Mouse (Mus musculus) kidney, embryonic 15.5 days (tissue): ENCODE results near the gene Pitx2. TPM values are rescaled to one million over a fixed set of nuclear protein-coding genes. Genes with fewer than 3 reads are reported as not detected.

ENCODE experiments used
- ATAC-seq: fragments of 200-750 bp; cut with Nextera tagmentation; replicated peaks from 2 replicates; pipeline ENCODE4 v1.8.0; 2017; ENCODE audit warnings: moderate TSS enrichment; ENCODE audit not compliant: low FRiP score
- H3K27ac ChIP-seq: fragments of 300-500 bp; sonication (generic); 2 replicates; pipeline ENCODE4 v1.5.1; 2015; ENCODE audit warnings: mild to moderate bottlenecking, inconsistent platforms
- H3K27me3 ChIP-seq: fragments of 300-500 bp; sonication (generic); 2 replicates; pipeline ENCODE4 v1.6.1; 2015; ENCODE audit warnings: inconsistent platforms
- H3K36me3 ChIP-seq: fragments of 300-500 bp; sonication (generic); 2 replicates; pipeline ENCODE4 v1.6.1; 2015; ENCODE audit warnings: inconsistent platforms
- H3K4me1 ChIP-seq: fragments of 300-500 bp; sonication (generic); 2 replicates; pipeline ENCODE4 v1.6.1; 2015; ENCODE audit warnings: inconsistent platforms
- H3K4me2 ChIP-seq: fragments of 300-500 bp; sonication (generic); 2 replicates; pipeline ENCODE4 v1.6.1; 2015; ENCODE audit warnings: moderate library complexity, mild to moderate bottlenecking, inconsistent platforms
- H3K4me3 ChIP-seq: fragments of 300-500 bp; sonication (generic); replicated peaks from 2 replicates; pipeline ENCODE4 v1.5.1; 2015; ENCODE audit warnings: mild to moderate bottlenecking, inconsistent platforms
- H3K9ac ChIP-seq: fragments of 300-500 bp; sonication (generic); 2 replicates; pipeline ENCODE4 v1.6.1; 2015; ENCODE audit warnings: mild to moderate bottlenecking, inconsistent platforms
- H3K9me3 ChIP-seq: fragments of 300-500 bp; sonication (generic); replicated peaks from 2 replicates; pipeline ENCODE4 v1.6.1; 2016; ENCODE audit warnings: inconsistent platforms
- WGBS: fragments of 180-500 bp; shearing (Covaris S2); methylation state at CpG from one replicate; pipeline ENCODE4 v1.1.7; 2015; ENCODE audit warnings: mixed read lengths; 5-methylcytosine and 5-hydroxymethylcytosine counted together
- polyA plus RNA-seq: library from polyadenylated mRNA; unstranded; fragments of >200 nt; fragmentation: Nextera tagmentation; extraction: Ambion mirVana; gene quantifications from 2 replicates; pipeline ENCODE4 v1.2.1, GENCODE M21; 2015

Pitx2 gene
- polyA plus RNA-seq, 1 experiment from 2014 or later = 9.8 TPM

DNA sequence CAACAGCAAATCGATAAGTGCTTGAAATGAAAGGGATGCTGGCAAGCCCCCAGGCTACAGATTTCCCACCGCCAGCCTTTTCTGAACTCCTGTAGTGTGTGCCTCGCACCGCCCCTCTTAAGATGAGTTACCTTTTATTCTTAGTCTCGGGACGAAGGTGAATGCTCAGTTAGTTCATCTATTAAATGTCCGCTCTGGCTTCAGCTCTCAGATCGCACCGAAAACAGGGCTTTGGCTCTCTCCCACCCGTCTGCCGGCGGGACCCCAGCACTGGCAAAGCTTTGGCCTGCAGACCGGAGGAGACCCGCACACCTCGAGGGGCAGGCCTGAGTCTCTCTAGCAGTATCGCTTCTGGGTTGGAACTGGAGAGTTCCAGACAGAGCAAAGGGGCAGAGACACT is 4.6 kb upstream of the Pitx2 start:
- ATAC-seq = no peak
- H3K9me3 ChIP-seq = no peaks in the 10 kb centered on the region
- under 1% methylated on average over 16 of the region's 16 CpGs for WGBS

GRCm38 (mm10) chr3:129195816-129196549 is 3.7 kb upstream of the Pitx2 start:
- Histone ChIP-seq H3K4me3 (no peak overlapping the region), H3K9ac (no peak overlapping the region), H3K4me2 (no peak overlapping the region), H3K27me3 (peaks cover 89% of the 10 kb centered on the region), H3K36me3 (no peaks in the 10 kb centered on the region), H3K9me3 (no peaks in the 10 kb centered on the region), H3K27ac (no peak overlapping the region), H3K4me1 (peaks cover 19% of the 10 kb centered on the region)
- ATAC-seq = no peak
- 2% methylated on average over 12 of the region's 12 CpGs for WGBS

More for the DNA sequence above, 4.6 kb upstream of the Pitx2 start:
- Histone ChIP-seq H3K4me2 (no peak overlapping the region), H3K4me1 (peaks cover 18% of the 10 kb centered on the region), H3K36me3 (no peaks in the 10 kb centered on the region), H3K4me3 (no peak overlapping the region), H3K9ac (no peak overlapping the region), H3K27me3 (peaks cover 91% of the 10 kb centered on the region), H3K27ac (no peak overlapping the region)

DNA sequence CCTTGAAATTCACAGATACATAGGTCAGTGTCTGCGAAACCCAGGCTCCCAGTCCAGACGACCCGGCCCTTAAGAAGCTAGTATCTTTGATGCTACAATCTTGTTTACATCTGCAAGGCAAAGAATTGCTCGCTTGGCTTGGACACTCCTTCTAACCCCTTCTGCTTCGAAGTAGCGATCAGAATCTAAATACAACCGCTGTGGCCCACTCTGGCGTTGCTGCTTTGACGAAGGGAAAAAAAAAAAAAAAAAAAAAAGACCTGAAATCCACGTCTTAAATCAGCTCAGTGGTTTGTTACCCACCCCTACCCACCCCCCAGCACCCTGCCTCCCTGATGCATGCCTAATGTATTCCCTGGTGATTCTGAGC is 3.1 kb upstream of the Pitx2 start:
- Histone ChIP-seq H3K27ac (no peak overlapping the region), H3K4me2 (no peak overlapping the region), H3K9me3 (no peaks in the 10 kb centered on the region), H3K36me3 (no peaks in the 10 kb centered on the region), H3K4me3 (no peak overlapping the region), H3K9ac (no peak overlapping the region), H3K4me1 (peaks cover 19% of the 10 kb centered on the region), H3K27me3 (peaks cover 91% of the 10 kb centered on the region)
- ATAC-seq = no peak
- WGBS = 3% methylated on average over 10 of the region's 10 CpGs

- Histone ChIP-seq H3K4me2 (no peak overlapping the region), H3K4me1 (peaks cover 19% of the 10 kb centered on the region), H3K9me3 (no peaks in the 10 kb centered on the region), H3K27ac (no peak overlapping the region), H3K27me3 (peaks cover 91% of the 10 kb centered on the region), H3K36me3 (no peaks in the 10 kb centered on the region), H3K4me3 (no peak overlapping the region), H3K9ac (no peak overlapping the region)
- WGBS = under 1% methylated on average over 13 of the region's 13 CpGs
- no peak for ATAC-seq
These were observed 2.6 kb upstream of the Pitx2 start for GRCm38 (mm10) chr3:129197035-129197434.

DNA sequence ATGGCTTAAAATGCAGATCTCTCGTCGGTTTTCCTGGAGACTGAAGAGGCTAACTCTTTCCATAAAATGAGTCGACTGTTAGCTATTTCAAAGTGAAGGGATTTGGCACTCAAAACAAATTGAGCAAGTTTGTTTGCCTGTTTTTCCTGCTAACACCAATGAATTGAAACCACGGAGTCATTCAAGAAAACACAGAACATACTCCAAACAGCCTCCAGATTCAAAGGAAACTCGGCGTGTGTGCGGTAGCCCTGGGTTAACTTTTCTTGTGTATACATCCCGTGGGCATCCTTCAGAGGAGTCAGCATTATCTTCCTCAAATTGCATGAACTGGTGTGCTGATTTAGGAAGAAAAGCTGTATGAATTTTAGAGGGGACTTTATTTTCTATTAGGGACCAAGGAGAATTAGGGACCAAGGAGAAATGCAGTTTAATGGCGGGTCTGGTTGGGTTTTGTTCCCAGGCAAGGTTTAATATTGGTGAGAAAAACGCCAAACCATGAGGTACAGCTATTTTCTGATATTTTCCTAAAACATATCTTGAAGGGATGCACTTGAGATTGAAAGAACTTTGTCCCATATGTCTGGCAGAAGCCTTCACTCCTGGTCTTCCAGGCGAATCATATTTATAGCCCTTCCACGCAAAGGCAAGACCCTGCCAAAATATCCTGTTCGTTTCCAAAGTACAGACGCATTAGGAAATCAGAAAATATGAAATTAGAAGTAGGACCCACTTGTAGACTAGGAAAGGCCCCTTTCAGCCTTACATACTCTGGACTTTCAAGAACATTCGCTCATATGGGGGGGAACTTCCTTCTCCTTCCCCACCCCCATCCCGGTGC is 1.7 kb upstream of the Pitx2 start:
- H3K27me3 ChIP-seq = peaks cover 91% of the 10 kb centered on the region
- H3K27ac ChIP-seq = no peak overlapping the region
- no peak for ATAC-seq
- H3K4me2 ChIP-seq = no peak overlapping the region
- peaks cover 21% of the 10 kb centered on the region for H3K4me1 ChIP-seq
- 1% methylated on average over 16 of the region's 16 CpGs for WGBS
- H3K36me3 ChIP-seq = no peaks in the 10 kb centered on the region
- H3K4me3 ChIP-seq = no peak overlapping the region
- H3K9ac ChIP-seq = no peak overlapping the region
- H3K9me3 ChIP-seq = no peaks in the 10 kb centered on the region

DNA sequence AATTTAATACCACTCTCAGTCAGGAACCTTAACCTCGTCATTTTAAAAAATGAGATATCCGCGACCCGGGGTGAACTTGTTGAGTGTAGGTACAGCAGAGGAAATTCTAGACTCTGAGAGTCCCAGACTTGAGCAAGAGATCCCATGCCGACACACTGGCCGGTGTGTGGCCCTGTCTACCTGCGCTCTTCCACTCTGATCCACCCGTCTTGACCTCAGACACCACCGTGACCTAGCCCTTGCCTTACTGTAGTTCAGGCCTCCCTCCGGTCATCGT is 1.1 kb upstream of the Pitx2 start:
- peaks cover 91% of the 10 kb centered on the region for H3K27me3 ChIP-seq
- WGBS = 2% methylated on average over 11 of the region's 11 CpGs
- no peak overlapping the region for H3K9ac ChIP-seq
- no peak for ATAC-seq
- no peak overlapping the region for H3K4me3 ChIP-seq
- H3K27ac ChIP-seq = no peak overlapping the region
- peaks cover 26% of the 10 kb centered on the region for H3K4me1 ChIP-seq
- H3K36me3 ChIP-seq = no peaks in the 10 kb centered on the region
- no peaks in the 10 kb centered on the region for H3K9me3 ChIP-seq
- H3K4me2 ChIP-seq = no peak overlapping the region

- ATAC-seq = no peak; the same call in 1 of the 2 replicates
- peaks cover 32% of the 10 kb centered on the region for H3K4me1 ChIP-seq
- H3K9me3 ChIP-seq = no peaks in the 10 kb centered on the region
- peak overlapping the region; percentile 68 for H3K4me2 ChIP-seq
- H3K27ac ChIP-seq = no peak overlapping the region
- peak overlapping the region; percentile 41 for H3K4me3 ChIP-seq
- H3K27me3 ChIP-seq = peaks cover 94% of the 10 kb centered on the region
- H3K36me3 ChIP-seq = no peaks in the 10 kb centered on the region
- H3K9ac ChIP-seq = no peak overlapping the region
- WGBS = 2% methylated on average over 16 of the region's 16 CpGs
These were observed 494 bp upstream of the Pitx2 start for GRCm38 (mm10) chr3:129199160-129199608.

- WGBS = 2% methylated on average over 9 of the region's 9 CpGs
- Histone ChIP-seq H3K27me3 (peaks cover 95% of the 10 kb centered on the region), H3K4me3 (no peak overlapping the region)
These were observed 818 bp downstream of the Pitx2 start for GRCm38 (mm10) chr3:129200501-129200890.

GRCm38 (mm10) chr3:129201156-129201555 is 1.5 kb downstream of the Pitx2 start:
- H3K36me3 ChIP-seq = no peaks in the 10 kb centered on the region
- under 1% methylated on average over 3 of the region's 3 CpGs for WGBS
- peaks cover 37% of the 10 kb centered on the region for H3K4me1 ChIP-seq
- no peak overlapping the region for H3K4me3 ChIP-seq
- no peak for ATAC-seq
- H3K9ac ChIP-seq = no peak overlapping the region
- no peak overlapping the region for H3K4me2 ChIP-seq
- no peaks in the 10 kb centered on the region for H3K9me3 ChIP-seq
- no peak overlapping the region for H3K27ac ChIP-seq
- H3K27me3 ChIP-seq = peaks cover 96% of the 10 kb centered on the region

More at GRCm38 (mm10) chr3:129200501-129200890, 818 bp downstream of the Pitx2 start:
- ATAC-seq = no peak
- Histone ChIP-seq H3K4me2 (peak overlapping the region; percentile 68; the same call in 1 of the 2 replicates), H3K9me3 (no peaks in the 10 kb centered on the region), H3K36me3 (no peaks in the 10 kb centered on the region), H3K27ac (no peak overlapping the region), H3K9ac (no peak overlapping the region), H3K4me1 (peaks cover 37% of the 10 kb centered on the region)

DNA sequence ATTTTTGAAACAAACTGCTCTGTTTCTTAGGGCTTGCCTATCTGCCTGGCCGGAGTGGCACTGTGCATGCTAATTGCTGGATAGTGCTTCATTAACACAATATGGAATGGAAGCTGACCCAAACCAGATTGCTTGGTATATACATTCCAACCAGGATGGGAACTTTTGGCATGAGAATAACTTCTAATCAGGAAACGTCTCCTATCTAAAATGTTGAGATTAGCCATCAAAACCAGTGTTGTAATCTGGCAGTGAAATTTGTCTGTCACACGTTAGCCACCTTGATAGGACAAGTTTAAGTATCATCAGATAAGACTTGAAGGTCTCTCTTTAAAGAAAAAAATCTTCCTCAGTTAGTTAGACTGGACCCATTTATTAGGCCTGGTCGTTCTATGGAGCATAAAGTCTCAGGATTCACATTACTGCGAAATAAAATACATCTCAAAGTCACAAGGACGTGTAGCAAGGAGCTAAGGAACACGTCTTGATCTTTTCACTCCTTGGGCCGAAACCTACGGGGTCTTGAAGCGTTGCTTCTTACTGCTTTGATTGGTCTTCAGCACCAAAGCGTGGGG is 2.1 kb downstream of the Pitx2 start:
- 3% methylated on average over 11 of the region's 11 CpGs for WGBS
- peaks cover 94% of the 10 kb centered on the region for H3K27me3 ChIP-seq
- no peak overlapping the region for H3K4me3 ChIP-seq
- H3K36me3 ChIP-seq = no peaks in the 10 kb centered on the region
- no peak overlapping the region for H3K4me2 ChIP-seq
- no peaks in the 10 kb centered on the region for H3K9me3 ChIP-seq
- H3K27ac ChIP-seq = no peak overlapping the region
- no peak overlapping the region for H3K9ac ChIP-seq
- ATAC-seq = no peak
- H3K4me1 ChIP-seq = peaks cover 37% of the 10 kb centered on the region

DNA sequence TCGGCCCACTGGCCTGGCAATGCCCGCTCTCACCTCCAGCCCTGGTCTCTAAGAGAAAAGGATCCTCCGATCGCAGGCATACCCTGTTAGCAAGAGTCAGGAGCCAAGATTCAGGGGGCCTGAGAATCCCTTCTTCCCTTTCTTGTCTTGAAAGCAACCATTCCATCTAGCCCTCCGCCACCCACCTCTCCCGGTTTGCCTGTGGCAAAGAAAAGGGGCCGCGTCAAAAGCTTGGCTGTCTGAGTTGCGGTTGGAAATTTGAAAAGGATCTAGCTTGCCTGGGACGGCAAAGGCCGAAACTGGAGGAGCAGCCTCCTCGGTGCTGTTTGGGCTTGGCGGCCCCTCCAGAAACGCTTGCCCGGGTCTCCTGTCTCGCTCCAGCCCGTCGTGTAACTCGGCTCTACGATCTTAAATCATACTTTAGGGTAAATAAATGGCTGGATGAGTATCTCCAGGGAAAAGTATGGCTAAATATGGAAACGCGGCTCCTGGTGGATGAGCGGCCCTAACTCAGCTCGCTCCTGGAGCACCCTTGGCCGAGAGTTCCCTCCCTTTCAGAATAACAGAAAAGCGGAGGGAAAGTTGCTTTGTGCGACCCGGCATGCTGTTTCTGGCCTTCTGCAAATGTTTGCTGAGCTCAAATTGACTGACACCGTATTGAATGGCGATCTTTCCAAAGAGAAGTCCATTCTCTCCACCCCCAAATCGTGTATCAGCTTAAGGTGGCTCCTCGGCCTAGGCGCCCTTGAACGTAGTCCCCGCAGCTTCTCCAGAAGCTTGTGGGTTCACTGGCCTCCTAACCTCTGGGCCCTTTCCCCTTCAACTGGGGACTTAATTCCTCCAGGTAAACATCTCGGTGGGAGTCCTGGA is 3.4 kb downstream of the Pitx2 start:
- ATAC-seq = no peak
- H3K27me3 ChIP-seq = peaks cover 94% of the 10 kb centered on the region
- H3K4me3 ChIP-seq = peak overlapping the region; percentile 8; the same call in 1 of the 2 replicates
- H3K9me3 ChIP-seq = no peaks in the 10 kb centered on the region
- no peak overlapping the region for H3K27ac ChIP-seq
- H3K4me2 ChIP-seq = peak overlapping the region; percentile 85; the same call in 1 of the 2 replicates
- H3K36me3 ChIP-seq = no peaks in the 10 kb centered on the region
- H3K9ac ChIP-seq = no peak overlapping the region
- under 1% methylated on average over 36 of the region's 36 CpGs for WGBS
- H3K4me1 ChIP-seq = peaks cover 36% of the 10 kb centered on the region
